Mouse (Mus musculus) CD8-positive naive resting alpha-beta T cell, adult 57 days (primary cell): ENCODE results near the gene Ap3m1. TPM values are rescaled to one million over a fixed set of nuclear protein-coding genes. Genes with fewer than 3 reads are reported as not detected.

ENCODE experiments used
- total RNA-seq: library from RNA; stranded (reverse); gene quantifications from one replicate; pipeline ENCODE4 v1.2.4, GENCODE M21; 2023

Gene Ap3m1
- total RNA-seq: 37.8 TPM

DNA sequence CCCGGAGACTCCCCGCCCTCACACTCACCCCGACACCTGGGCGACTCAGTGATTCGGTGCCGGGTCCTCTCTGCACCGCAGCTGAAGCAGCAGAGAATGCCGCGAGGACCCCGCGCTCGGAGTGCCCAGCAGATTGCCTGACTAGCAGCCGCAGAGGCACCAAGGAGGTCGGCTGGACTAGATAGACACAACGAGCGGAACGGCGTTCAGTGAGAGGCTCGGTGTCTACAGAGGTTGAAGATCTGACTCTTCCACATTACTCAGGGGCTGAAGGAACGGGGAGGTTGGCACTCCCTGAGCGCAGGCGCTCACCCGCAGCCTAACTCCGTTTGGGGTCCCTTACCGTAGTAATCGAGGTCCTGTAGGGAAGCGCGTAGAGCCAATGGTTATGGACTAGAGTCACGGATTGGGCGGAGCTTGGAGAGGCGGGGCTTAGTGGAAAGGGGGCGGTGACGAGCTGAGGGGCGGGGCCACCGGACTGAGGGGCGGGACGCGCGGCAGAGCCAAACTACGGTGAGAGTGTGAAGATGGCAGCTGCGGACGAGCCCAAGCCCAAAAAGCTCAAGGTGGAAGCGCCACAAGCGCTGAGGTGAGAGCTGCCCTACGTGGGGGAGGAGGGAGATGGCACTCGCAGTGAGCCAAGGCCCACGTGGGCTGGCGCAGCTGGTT lies at the start of gene Ap3m1, which contains the start of gene Adk:
Gene Ap3m1, minus strand, starts transcription at position 397 of the 669 bp plus-strand sequence.
Gene Adk, plus strand, starts transcription at position 463 of the 669 bp plus-strand sequence.

Other genes with a start within 250 kb of the Ap3m1 start
- 0.43 TPM for gene Plau, start 215.8 kb downstream of the Ap3m1 start, total RNA-seq
- 3.5 TPM for gene Vcl, start 123.1 kb downstream of the Ap3m1 start, total RNA-seq
- gene Adk, start 66 bp upstream of the Ap3m1 start, total RNA-seq: 42.1 TPM